Mouse (Mus musculus): ENCODE data around the gene Scn9a. TPM values are rescaled to one million over a fixed set of nuclear protein-coding genes. Genes with fewer than 3 reads are reported as not detected.

Scn9a gene
- polyA plus RNA-seq, 1 experiment: not detected

DNA sequence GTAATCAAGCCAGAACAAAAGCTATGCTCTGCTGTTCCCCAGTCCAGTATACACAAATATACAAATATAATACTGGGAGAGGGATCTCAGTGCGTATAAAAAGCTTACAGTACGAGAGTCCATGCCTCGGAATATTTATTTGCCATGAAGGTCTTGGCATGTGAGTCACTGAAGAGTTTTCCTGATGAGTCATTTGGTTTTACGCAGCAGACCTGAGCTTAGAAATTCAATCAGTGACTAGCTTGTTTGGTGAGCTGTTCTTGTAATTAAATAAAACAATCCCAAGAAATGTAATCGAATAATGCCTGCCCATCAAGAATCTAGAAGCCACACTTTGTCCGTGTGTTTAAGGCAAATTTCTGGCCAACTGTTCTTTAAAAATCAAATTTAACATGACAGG, 37.4 kb downstream of the Scn9a start:
- H3K36me3 ChIP-seq (ENCODE audit: control insufficient read depth, insufficient read depth, low read length): no peaks in the 10 kb centered on the region
- H3K27ac ChIP-seq (ENCODE audit: control insufficient read depth, insufficient read depth, low read depth, low read length): no peak overlapping the region
- TF ChIP-seq POLR2A (IDR thresholded peaks at IDR 0.05; ENCODE audit: control insufficient read depth, low read depth, low read length): no peak
- no peak for TF ChIP-seq CTCF (IDR thresholded peaks at IDR 0.05; ENCODE audit: control insufficient read depth, insufficient read depth, insufficient replicate concordance, low read depth, low read length)
- no peak overlapping the region for H3K4me3 ChIP-seq (ENCODE audit: control insufficient read depth, low read depth, low read length)
- no peaks in the 10 kb centered on the region for H3K27me3 ChIP-seq (ENCODE audit: control insufficient read depth, insufficient read depth, low read length)
- no peaks in the 10 kb centered on the region for H3K4me1 ChIP-seq (ENCODE audit: control insufficient read depth, insufficient read depth, low read length)

DNA sequence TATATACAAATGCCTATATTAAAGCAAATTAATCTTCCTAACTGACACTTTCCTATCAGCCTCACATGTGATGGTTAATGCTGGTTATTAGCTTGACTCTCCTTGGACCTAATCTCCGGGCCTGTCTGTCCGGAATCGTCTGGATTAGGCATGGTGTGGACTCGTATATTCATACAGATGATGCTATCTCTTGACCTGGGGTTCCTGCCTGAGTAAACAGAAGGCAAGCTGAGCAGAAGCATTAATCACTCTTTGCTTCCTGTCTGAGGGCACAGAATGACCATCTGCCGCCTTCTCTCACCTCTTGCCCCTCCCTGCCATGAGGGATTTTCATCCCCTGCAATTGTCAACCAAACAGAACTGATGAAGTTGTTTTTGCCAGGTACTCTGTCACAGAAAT, 38.6 kb downstream of the Scn9a start:
- TF ChIP-seq POLR2A (IDR thresholded peaks at IDR 0.05; ENCODE audit: control insufficient read depth, low read depth, low read length) (no peak), CTCF (IDR thresholded peaks at IDR 0.05; ENCODE audit: control insufficient read depth, insufficient read depth, insufficient replicate concordance, low read depth, low read length) (no peak)
- H3K4me3 ChIP-seq (ENCODE audit: control insufficient read depth, low read depth, low read length): no peak overlapping the region
- no peak overlapping the region for H3K27ac ChIP-seq (ENCODE audit: control insufficient read depth, insufficient read depth, low read depth, low read length)
- H3K4me1 ChIP-seq (ENCODE audit: control insufficient read depth, insufficient read depth, low read length): no peaks in the 10 kb centered on the region
- H3K27me3 ChIP-seq (ENCODE audit: control insufficient read depth, insufficient read depth, low read length): no peaks in the 10 kb centered on the region
- H3K36me3 ChIP-seq (ENCODE audit: control insufficient read depth, insufficient read depth, low read length): no peaks in the 10 kb centered on the region

DNA sequence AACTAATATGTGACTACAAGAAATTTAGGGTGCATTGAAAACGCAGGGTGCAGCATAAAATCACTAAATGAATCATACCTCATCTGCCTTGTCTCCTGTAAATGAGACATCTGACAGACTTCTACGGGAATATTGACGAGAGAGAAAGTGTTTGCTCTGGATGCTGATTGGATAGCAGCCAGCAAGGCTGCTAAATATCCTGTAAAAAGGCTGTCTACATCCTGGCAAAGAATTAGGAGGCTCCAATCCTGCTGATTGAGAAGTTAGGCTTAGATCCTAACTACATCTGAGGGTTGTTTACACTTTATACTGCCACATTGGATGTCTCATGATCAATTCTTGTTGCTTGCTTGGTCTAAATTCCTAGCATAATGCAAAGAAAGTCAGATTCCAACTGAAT, 44.6 kb downstream of the Scn9a start:
- no peaks in the 10 kb centered on the region for H3K27me3 ChIP-seq (ENCODE audit: control insufficient read depth, insufficient read depth, low read length)
- no peaks in the 10 kb centered on the region for H3K36me3 ChIP-seq (ENCODE audit: control insufficient read depth, insufficient read depth, low read length)
- TF ChIP-seq CTCF (IDR thresholded peaks at IDR 0.05; ENCODE audit: control insufficient read depth, insufficient read depth, insufficient replicate concordance, low read depth, low read length) (no peak), POLR2A (IDR thresholded peaks at IDR 0.05; ENCODE audit: control insufficient read depth, low read depth, low read length) (no peak)
- H3K4me3 ChIP-seq (ENCODE audit: control insufficient read depth, low read depth, low read length): no peak overlapping the region
- H3K27ac ChIP-seq (ENCODE audit: control insufficient read depth, insufficient read depth, low read depth, low read length): no peak overlapping the region
- H3K4me1 ChIP-seq (ENCODE audit: control insufficient read depth, insufficient read depth, low read length): peaks cover 3% of the 10 kb centered on the region

DNA sequence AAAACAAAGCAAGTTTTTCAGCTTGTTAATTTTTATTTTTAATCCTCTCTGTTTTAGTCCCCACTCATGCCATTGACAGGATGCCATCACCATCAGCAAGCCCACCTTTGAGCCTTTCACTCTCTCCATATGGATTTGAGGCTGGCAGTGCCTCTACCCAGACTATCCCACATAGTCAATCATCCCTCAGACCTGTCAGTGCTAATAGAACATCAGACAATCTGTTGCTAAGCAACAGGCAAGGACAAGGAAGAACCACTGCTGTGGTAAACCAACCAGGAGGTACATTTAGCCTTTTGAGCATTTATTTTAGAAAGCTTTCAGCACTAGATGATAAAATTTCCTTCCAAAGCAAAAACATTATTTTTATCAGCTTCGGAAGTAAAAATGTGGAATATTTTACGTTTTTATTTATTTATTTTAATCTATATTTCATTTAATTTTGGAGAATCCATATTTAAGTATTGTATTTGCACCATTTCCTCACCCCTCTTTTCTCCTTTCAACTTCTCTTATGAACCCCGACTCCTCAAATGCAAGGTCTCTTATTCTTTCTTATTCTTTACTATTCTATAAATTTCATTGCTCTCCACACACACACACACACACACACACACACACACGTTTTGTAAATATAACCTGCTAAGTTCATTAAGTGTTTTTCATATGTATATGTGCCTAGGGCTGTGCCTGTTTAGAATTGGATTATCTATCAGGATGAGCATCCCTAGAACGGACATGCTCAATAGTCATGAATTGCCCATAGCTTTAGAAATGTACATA, 54.5 kb downstream of the Scn9a start:
- Histone ChIP-seq H3K4me3 (ENCODE audit: control insufficient read depth, low read depth, low read length) (no peak overlapping the region), H3K4me1 (ENCODE audit: control insufficient read depth, insufficient read depth, low read length) (no peaks in the 10 kb centered on the region), H3K27me3 (ENCODE audit: control insufficient read depth, insufficient read depth, low read length) (no peaks in the 10 kb centered on the region), H3K27ac (ENCODE audit: control insufficient read depth, insufficient read depth, low read depth, low read length) (no peak overlapping the region), H3K36me3 (ENCODE audit: control insufficient read depth, insufficient read depth, low read length) (no peaks in the 10 kb centered on the region)
- no peak for TF ChIP-seq CTCF (IDR thresholded peaks at IDR 0.05; ENCODE audit: control insufficient read depth, insufficient read depth, insufficient replicate concordance, low read depth, low read length)
- TF ChIP-seq POLR2A (IDR thresholded peaks at IDR 0.05; ENCODE audit: control insufficient read depth, low read depth, low read length): no peak

DNA sequence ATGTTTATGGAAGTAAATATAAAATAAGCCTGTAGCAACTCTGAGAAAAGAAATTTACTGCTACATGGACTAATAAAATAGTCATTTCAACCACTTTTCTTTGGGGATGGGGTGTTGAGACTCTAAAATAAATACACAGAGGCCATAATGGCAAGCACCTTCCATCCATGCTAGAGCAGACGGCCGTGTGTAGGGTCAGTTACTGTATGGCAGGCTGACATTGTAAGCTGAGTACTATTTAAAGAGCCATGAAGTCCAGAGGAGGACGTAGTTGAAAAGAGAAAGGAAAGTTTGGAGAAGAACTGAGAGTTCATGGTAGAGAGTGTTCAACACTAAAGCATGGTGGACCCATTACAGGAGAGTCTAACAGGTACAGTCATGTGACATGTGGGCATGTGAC, 86.5 kb downstream of the Scn9a start:
- Histone ChIP-seq H3K27me3 (ENCODE audit: control insufficient read depth, insufficient read depth, low read length) (no peaks in the 10 kb centered on the region), H3K4me3 (ENCODE audit: control insufficient read depth, low read depth, low read length) (no peak overlapping the region), H3K27ac (ENCODE audit: control insufficient read depth, insufficient read depth, low read depth, low read length) (no peak overlapping the region), H3K36me3 (ENCODE audit: control insufficient read depth, insufficient read depth, low read length) (no peaks in the 10 kb centered on the region), H3K4me1 (ENCODE audit: control insufficient read depth, insufficient read depth, low read length) (no peaks in the 10 kb centered on the region)
- TF ChIP-seq POLR2A (IDR thresholded peaks at IDR 0.05; ENCODE audit: control insufficient read depth, low read depth, low read length) (no peak), CTCF (IDR thresholded peaks at IDR 0.05; ENCODE audit: control insufficient read depth, insufficient read depth, insufficient replicate concordance, low read depth, low read length) (no peak)

DNA sequence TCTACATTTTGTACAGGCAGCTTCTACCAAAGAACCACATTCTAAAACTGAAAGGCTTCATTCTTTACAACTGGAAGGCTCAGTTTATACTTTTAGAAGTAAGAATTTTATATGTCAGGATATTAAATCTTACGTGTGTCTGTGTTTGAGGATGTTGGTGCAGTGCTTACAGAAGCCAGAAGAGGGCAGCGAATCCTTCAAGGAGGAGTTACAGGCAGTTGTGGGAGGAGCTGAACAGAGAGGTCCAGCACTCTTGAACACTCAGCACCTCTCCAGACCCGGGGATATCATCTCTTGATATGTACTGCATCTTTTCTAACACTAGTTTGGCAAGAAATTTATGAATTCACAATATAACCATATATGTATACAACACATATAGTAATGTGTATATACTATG, 114.8 kb downstream of the Scn9a start:
- no peak overlapping the region for H3K27ac ChIP-seq (ENCODE audit: control insufficient read depth, insufficient read depth, low read depth, low read length)
- H3K4me1 ChIP-seq (ENCODE audit: control insufficient read depth, insufficient read depth, low read length): no peaks in the 10 kb centered on the region
- TF ChIP-seq CTCF (IDR thresholded peaks at IDR 0.05; ENCODE audit: control insufficient read depth, insufficient read depth, insufficient replicate concordance, low read depth, low read length) (no peak), POLR2A (IDR thresholded peaks at IDR 0.05; ENCODE audit: control insufficient read depth, low read depth, low read length) (no peak)
- no peaks in the 10 kb centered on the region for H3K27me3 ChIP-seq (ENCODE audit: control insufficient read depth, insufficient read depth, low read length)
- H3K36me3 ChIP-seq (ENCODE audit: control insufficient read depth, insufficient read depth, low read length): no peaks in the 10 kb centered on the region
- no peak overlapping the region for H3K4me3 ChIP-seq (ENCODE audit: control insufficient read depth, low read depth, low read length)

DNA sequence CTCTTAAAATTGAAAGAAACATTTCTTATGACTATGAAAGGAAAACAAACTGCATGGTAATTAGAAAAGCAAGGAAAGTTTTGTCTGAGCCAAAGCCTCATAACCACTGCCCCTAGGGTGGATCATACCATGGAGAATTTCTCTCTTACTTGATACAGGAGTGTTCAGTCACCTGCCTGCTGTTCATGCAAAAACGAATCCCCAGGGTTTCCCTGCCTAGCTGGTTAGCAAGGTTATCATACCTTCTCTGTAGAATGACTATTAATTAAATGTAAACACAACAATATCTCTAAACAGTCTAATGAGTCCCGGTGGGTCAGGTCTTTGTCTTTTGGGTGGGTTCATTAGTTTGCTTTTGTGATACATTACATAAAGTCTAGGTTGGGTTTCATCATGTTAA, 123.3 kb downstream of the Scn9a start:
- Histone ChIP-seq H3K4me3 (ENCODE audit: control insufficient read depth, low read depth, low read length) (no peak overlapping the region), H3K27ac (ENCODE audit: control insufficient read depth, insufficient read depth, low read depth, low read length) (no peak overlapping the region), H3K4me1 (ENCODE audit: control insufficient read depth, insufficient read depth, low read length) (no peaks in the 10 kb centered on the region), H3K27me3 (ENCODE audit: control insufficient read depth, insufficient read depth, low read length) (no peaks in the 10 kb centered on the region), H3K36me3 (ENCODE audit: control insufficient read depth, insufficient read depth, low read length) (no peaks in the 10 kb centered on the region)
- TF ChIP-seq CTCF (IDR thresholded peaks at IDR 0.05; ENCODE audit: control insufficient read depth, insufficient read depth, insufficient replicate concordance, low read depth, low read length): no peak
- TF ChIP-seq POLR2A (IDR thresholded peaks at IDR 0.05; ENCODE audit: control insufficient read depth, low read depth, low read length): no peak
